ENCODE assay signal across 8 mouse cellular contexts in the genomic region with DNA sequence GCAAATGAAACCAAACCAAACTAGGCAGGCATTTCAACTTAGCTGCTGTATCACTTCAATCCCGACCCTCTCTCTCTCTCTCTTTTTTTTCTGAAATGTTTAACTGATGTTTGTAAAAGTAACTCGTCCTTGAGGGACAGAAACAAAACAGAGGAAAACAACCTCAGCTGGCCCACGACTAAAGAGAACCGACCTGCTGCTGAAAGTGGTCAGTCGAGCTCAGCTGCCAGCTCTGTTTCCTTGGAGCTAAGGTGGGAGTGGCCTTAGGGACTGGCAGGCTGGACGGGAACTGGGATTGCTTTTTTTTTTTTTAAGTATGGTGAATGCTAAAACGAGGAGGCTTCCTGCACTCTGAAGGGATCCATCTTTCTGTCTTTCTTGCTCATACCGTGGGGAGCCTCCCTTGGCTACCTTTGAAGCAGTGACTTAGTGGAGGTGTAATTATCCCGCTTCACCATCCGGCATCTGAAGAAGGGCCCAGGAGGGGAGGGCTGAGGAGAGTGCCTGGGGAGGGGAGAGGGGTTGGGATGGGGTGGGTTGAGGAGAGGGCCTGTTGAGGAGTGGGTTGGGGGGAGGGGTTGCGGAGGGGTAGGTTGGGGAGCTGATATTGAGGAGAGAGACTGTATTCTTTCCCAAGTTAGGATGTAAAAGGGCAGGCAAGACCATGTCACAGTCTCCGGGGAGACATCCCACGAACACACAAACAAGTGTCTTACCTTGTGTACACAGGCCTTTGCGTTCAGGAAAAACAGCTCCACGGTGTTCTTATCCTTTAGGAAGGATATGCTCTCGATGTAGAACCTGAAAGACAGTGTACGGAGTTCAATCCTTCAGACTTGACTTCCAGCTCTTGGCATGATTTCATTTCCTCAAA.
DNase-seq lines count a peak whose midpoint lies in the region; ATAC-seq lines count a peak whose summit lies in the region.
"Had no signal": no experiment of that assay in that cellular context is flagged by ENCODE, and none has a peak within 500 bp of the region (broad histone marks: within the 10 kb centered on the region; RNA-seq: fewer than 3 reads in every experiment).

No protein-coding gene starts in this region.

- H3K4me2 ChIP-seq in forebrain, embryonic 16.5 days (ENCODE audit: low read length): peak overlapping the region; percentile 2; the same call in 1 of the 2 replicates
- peak overlapping the region; percentile 37 for H3K4me2 ChIP-seq in kidney, embryonic 16.5 days (replicated peaks; ENCODE audit: low read depth, low read length)
- H3K4me2 ChIP-seq in midbrain, embryonic 12.5 days (replicated peaks): peak overlapping the region; percentile 31
- no peak overlapping the region for H3K4me2 ChIP-seq in liver, embryonic 11.5 days
- H3K4me2 ChIP-seq: liver, embryonic 13.5 days had no signal

- H3K27ac ChIP-seq in forebrain, embryonic 16.5 days (ENCODE audit: low read length): peak overlapping the region; percentile 16; the same call in 1 of the 2 replicates
- 0 out of 2 replicates have a peak overlapping the region, but pooled peaks have one; percentile 55 for H3K27ac ChIP-seq in kidney, embryonic 16.5 days (ENCODE audit: low read length)
- peak overlapping the region; percentile 80 for H3K27ac ChIP-seq in midbrain, embryonic 12.5 days (replicated peaks)
- H3K27ac ChIP-seq in liver, embryonic 11.5 days (ENCODE audit: low read depth, low read length): no peak overlapping the region
- H3K27ac ChIP-seq: liver, embryonic 13.5 days had no signal

- H3K27me3 ChIP-seq in forebrain, embryonic 16.5 days (replicated peaks; ENCODE audit: control insufficient read depth, insufficient read depth, low read length): no peaks in the 10 kb centered on the region
- no peaks in the 10 kb centered on the region for H3K27me3 ChIP-seq in kidney, embryonic 16.5 days (ENCODE audit: insufficient read depth, low read length)
- no peaks in the 10 kb centered on the region for H3K27me3 ChIP-seq in midbrain, embryonic 12.5 days
- H3K27me3 ChIP-seq in liver, embryonic 11.5 days (replicated peaks; ENCODE audit: control insufficient read depth, insufficient read depth, low read length): no peaks in the 10 kb centered on the region
- H3K27me3 ChIP-seq: liver, embryonic 13.5 days had no signal

- 7% methylated on average over 17 of the region's 17 CpGs for WGBS in forebrain, embryonic 16.5 days
- WGBS in kidney, embryonic 16.5 days: 21% methylated on average over 17 of the region's 17 CpGs
- WGBS in midbrain, embryonic 12.5 days: 10% methylated on average over 17 of the region's 17 CpGs
- 42% methylated on average over 17 of the region's 17 CpGs for WGBS in liver, embryonic 11.5 days

- no peaks in the 10 kb centered on the region for H3K36me3 ChIP-seq in forebrain, embryonic 16.5 days (ENCODE audit: control insufficient read depth, insufficient read depth)
- no peaks in the 10 kb centered on the region for H3K36me3 ChIP-seq in kidney, embryonic 16.5 days (ENCODE audit: insufficient read depth, low read length)
- no peaks in the 10 kb centered on the region for H3K36me3 ChIP-seq in midbrain, embryonic 12.5 days
- no peaks in the 10 kb centered on the region for H3K36me3 ChIP-seq in liver, embryonic 11.5 days (ENCODE audit: control insufficient read depth, insufficient read depth, low read length)
- H3K36me3 ChIP-seq: liver, embryonic 13.5 days had no signal

- no peak overlapping the region for H3K9ac ChIP-seq in forebrain, embryonic 16.5 days (replicated peaks; ENCODE audit: low read depth, low read length)
- H3K9ac ChIP-seq in kidney, embryonic 16.5 days (replicated peaks; ENCODE audit: low read length): no peak overlapping the region
- H3K9ac ChIP-seq in midbrain, embryonic 12.5 days (replicated peaks): no peak overlapping the region
- H3K9ac ChIP-seq in liver, embryonic 11.5 days (ENCODE audit: low read depth, low read length): no peak overlapping the region
- H3K9ac ChIP-seq: liver, embryonic 13.5 days had no signal

- H3K4me1 ChIP-seq in forebrain, embryonic 16.5 days (replicated peaks; ENCODE audit: control insufficient read depth, insufficient read depth, low read length): peaks cover 22% of the 10 kb centered on the region
- H3K4me1 ChIP-seq in kidney, embryonic 16.5 days (ENCODE audit: insufficient read depth, low read length): peaks cover 19% of the 10 kb centered on the region
- peaks cover 49% of the 10 kb centered on the region for H3K4me1 ChIP-seq in midbrain, embryonic 12.5 days
- H3K4me1 ChIP-seq in liver, embryonic 11.5 days (replicated peaks; ENCODE audit: control insufficient read depth, insufficient read depth, low read length): no peaks in the 10 kb centered on the region
- H3K4me1 ChIP-seq: liver, embryonic 13.5 days had no signal

- no peak overlapping the region for H3K4me3 ChIP-seq in forebrain, embryonic 16.5 days (replicated peaks; ENCODE audit: low read length)
- peak overlapping the region; percentile 7; the same call in 1 of the 2 replicates for H3K4me3 ChIP-seq in kidney, embryonic 16.5 days (ENCODE audit: low read length)
- H3K4me3 ChIP-seq in midbrain, embryonic 12.5 days: no peak overlapping the region
- no peak overlapping the region for H3K4me3 ChIP-seq in liver, embryonic 11.5 days (ENCODE audit: low read depth, low read length)
- H3K4me3 ChIP-seq: liver, embryonic 13.5 days had no signal

- no peaks in the 10 kb centered on the region for H3K9me3 ChIP-seq in forebrain, embryonic 16.5 days (ENCODE audit: control insufficient read depth, low read length)
- H3K9me3 ChIP-seq in kidney, embryonic 16.5 days (ENCODE audit: low read length): no peaks in the 10 kb centered on the region
- H3K9me3 ChIP-seq in midbrain, embryonic 12.5 days: no peaks in the 10 kb centered on the region
- H3K9me3 ChIP-seq in liver, embryonic 11.5 days (ENCODE audit: control insufficient read depth, low read length): no peaks in the 10 kb centered on the region
- H3K9me3 ChIP-seq: liver, embryonic 13.5 days had no signal

- DNase-seq in 3T3-L1 (ENCODE audit: low read depth, low spot score): peak; percentile 48
- DNase-seq in Muller cell, postnatal 12 days (ENCODE audit: inconsistent ontology term): peak; percentile 64
- DNase-seq in liver, embryonic 11.5 days (ENCODE audit: low spot score): no peak
- no peak for DNase-seq in natural killer cell, adult 2 months (ENCODE audit: low spot score in 2 of 2)
- DNase-seq: liver, embryonic 13.5 days had no signal

- peak; percentile 49 for ATAC-seq in forebrain, embryonic 16.5 days
- ATAC-seq in kidney, embryonic 16.5 days (ENCODE audit: low FRiP score, low TSS enrichment): peak; percentile 81; the same call in 1 of the 2 replicates
- ATAC-seq in midbrain, embryonic 12.5 days (ENCODE audit: low FRiP score, low read depth): peak; percentile 42
- no peak for ATAC-seq in liver, embryonic 11.5 days (replicated peaks; ENCODE audit: low FRiP score)

Comparison
In these comparisons a context has a peak if more than half of its experiments do, and no peak if none do; other contexts are left out.
1. DNase-seq: peak in 3T3-L1 (single experiment) and Muller cell, postnatal 12 days (single experiment); none in liver, embryonic 11.5 days (single experiment) and natural killer cell, adult 2 months (0 of 2).